Mouse (Mus musculus): ENCODE data around the gene Ubxn4. TPM values are rescaled to one million over a fixed set of nuclear protein-coding genes. Genes with fewer than 3 reads are reported as not detected.
"Not testable (repeated sequence)": the region's sequence is repeated elsewhere in the genome, so short reads cannot be mapped to it uniquely, and the experiment has no call there.

The Ubxn4 gene
- polyA plus RNA-seq (2017; shearing (Covaris generic)), result 10 to 100 TPM; 43.7 to 59.3 TPM

DNA sequence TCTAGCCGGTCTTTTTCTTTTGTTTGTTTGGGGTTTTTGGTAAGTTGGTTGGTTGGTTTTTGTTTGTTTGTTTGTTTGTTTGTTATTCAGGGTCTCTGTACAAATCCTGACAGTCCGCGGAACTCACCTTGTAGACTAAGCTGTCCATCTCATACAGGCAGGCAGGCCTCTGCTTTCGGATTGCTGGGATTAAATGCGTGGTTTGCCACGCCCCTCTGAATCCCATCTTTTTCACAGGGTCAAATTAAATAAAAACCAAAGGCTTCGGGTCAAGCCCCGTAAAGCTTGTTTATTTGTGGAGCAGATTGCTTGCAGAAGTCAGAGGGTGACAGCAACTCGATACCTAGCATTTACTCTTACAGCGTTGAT, at the start of gene Ubxn4:
Gene Ubxn4 (plus strand): TSS at position 338 of the 369 bp plus-strand sequence.
- ATAC-seq, result no peak

- ATAC-seq, result no peak
Observed at GRCm38 (mm10) chr1:128194011-128194410, 49.8 kb upstream of the Ubxn4 start.

- no peak for ATAC-seq
Observed at GRCm38 (mm10) chr1:128197353-128197752, 46.4 kb upstream of the Ubxn4 start.

DNA sequence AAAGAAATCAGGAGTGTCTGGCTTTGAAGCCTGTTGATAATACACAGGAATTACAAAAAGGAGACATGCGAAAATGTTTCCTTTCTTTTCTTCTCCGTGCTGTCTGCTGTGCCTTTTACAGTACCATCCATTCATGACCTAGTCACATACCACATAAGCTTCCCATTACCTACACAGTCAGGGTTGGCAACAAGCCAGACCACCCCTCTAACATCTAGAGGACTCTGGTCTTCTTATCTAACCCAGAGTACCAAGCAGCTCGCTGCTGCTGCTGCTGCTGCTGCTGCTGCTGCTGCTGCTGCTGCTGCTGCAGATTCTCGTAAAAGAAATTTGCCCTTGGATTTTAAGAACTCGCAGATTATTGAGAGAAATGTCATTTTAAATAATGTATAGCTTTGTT, 30.5 kb upstream of the Ubxn4 start:
- ATAC-seq, result no peak

- ATAC-seq, result no peak
Observed at GRCm38 (mm10) chr1:128221886-128222285, 21.9 kb upstream of the Ubxn4 start.

DNA sequence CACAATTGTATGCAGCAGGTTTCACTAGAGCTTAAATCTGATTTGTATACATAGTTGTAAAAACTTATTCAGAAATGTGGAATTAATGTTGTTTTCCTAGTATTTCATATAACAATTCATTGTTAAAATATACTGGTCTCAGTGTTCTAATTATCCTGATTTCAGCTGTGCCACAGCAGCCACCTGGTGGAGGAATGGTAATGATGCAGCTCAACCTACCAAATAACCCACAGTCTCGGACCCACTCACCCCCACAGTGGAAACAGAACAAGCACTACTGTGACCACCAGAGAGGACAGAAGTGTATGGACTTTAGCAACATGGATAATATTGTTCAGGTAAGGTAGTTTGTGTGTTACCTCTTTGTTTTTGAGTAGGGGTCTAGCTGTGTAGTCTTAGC, 20.5 kb upstream of the Ubxn4 start:
- no peak for ATAC-seq

- no peak for ATAC-seq
Observed at GRCm38 (mm10) chr1:128235181-128235580, 8.6 kb upstream of the Ubxn4 start.

DNA sequence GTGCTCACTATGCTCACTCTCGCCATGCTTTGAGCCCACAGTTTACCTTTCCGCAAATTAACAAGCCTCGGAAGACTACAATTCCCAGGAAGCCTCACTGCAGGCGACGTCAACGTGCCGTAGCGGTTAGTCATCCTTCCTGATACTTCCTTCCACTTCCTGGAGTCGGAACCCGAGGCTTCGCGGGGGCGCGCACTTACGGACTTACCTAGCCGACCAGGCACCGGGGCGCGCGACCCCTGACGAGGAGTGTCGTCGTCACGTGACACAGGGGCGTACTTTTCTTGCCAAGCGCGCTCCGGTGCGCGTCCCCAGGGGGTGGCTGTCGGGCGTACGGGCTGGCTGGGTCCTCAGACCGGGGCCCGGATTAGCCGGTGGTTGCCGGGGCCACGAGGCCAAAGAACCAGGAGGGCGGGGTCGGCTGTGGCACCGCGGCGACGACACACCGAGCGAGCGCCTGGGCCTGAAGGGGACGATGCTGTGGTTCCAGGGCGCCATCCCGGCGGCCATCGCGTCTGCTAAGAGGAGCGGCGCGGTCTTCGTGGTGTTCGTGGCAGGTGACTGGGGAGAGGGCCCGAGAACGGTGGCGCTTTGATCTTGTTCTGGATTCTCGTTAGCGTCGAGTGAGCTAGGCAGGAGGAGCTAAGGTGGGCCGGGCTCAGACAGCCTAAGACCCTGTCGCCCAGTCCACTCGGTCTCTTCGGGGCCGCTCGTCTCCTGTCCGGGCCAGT, 397 bp downstream of the Ubxn4 start:
- peak; percentile 94 for ATAC-seq

DNA sequence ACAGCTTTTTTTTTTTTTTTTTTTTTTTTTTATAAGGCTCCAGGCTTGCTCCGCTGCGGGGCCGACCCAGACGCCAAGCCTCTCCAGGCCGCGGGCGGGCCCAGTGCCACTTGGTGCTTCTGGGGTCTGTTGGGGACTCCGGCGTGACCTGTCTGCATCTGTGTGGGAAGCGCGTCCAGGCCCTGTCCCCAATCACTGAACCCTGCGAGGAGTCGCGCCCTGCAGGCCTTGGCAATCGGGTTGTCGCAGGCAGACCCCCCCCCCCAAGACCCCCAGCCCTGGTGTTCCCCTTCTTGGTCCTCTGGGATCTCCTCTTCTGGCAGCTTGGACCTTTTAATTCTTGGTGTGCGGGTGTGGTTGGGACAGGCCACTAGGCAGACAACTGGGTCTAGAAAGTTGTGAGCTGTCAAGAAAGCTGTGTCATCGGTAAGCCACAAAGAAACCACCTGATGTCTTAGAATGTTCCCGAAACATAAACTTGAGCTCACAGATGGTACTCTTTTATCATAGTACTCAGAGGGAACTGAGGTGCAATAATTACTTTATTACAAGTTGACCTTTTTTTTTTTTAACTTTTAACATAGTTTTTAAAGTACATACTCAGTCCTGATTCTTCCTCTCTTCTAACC, 1.1 kb downstream of the Ubxn4 start:
- ATAC-seq, result peak; percentile 30

DNA sequence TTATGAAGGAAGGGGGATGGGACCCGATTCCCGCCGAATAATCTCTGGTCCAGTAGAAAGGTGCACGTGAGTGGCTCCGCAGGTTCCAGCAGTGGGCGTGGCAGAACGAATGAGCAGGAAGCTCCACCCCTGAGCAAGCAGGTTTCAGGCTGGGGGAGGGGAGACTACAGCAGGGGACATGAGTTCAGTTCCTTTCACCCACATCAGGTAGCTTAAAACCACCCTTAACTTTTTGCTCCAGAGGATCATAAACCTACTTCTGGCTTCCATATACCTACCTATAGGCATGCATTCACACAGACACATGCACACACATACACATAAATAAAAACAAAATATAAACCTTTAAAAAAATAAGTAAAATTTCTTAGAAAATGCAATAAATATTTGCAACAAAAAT, 23.3 kb downstream of the Ubxn4 start:
- ATAC-seq, result not testable (repeated sequence)

GRCm38 (mm10) chr1:128270731-128271130, 27.0 kb downstream of the Ubxn4 start:
- ATAC-seq, result no peak

DNA sequence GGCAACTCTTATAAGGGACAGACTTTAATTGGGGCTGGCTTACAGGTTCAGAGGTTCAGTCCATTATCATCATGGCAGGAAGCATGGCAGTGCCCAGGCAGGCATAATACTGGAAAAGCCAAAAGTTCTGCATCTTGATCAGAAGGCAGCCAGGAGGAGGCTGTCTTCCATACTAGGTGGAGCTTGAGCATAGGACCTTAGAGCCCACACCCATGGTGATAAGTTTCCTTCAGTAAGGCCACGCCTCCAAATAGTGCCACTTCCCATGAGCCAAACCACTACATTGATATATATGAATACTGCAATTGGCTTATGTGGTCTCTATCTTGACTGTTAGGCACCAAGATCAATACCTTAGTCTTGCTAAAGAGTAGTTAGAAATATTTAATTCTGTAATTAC, 32.1 kb downstream of the Ubxn4 start:
- ATAC-seq, result no peak

GRCm38 (mm10) chr1:128278563-128278962, 34.8 kb downstream of the Ubxn4 start:
- ATAC-seq, result no peak

GRCm38 (mm10) chr1:128281753-128282152, 38.0 kb downstream of the Ubxn4 start:
- no peak for ATAC-seq

DNA sequence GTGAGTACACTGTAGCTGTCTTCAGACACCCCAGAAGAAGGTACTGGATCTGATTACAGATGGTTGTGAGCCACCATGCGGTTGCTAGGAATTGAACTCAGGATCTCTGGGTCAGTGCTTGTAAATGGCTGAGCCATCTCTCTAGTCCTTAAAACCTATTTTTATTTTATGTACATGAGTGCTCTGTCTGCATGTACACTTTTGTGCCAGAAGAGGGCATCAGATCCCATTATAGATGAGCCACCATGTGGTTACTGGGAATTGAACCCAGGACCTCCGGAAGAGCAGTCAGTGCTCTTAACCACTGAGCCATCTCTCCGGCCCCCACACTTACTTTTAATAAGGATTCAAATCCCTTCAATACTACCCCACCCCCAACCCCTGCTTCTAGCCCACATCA, 39.2 kb downstream of the Ubxn4 start:
- no peak for ATAC-seq

DNA sequence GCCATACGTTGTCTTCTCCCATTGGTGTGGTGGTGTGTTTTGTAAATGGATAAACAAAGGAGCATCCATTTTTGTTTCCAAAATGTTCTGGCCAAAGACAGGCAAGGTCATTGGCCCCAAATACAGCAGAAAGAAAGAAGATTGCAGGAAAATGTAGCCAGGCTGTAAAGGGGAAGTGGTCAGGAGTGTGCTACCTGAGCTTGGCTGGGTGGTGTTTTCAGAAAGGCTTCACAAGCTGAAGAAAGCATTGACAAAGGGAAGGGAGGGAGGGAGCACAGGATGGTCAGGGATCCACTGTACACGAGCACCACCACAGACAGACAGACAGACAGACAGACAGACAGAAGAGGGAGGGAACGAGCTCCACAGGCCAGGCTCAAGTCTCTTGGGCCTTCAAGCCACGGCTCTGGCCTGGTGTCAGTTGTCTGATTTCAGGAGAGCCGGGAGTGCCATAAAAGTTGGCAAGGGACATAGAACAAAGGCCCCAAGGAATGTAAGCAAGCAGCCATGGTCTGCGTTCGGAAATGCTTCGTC, 40.5 kb downstream of the Ubxn4 start:
- ATAC-seq, result no peak

DNA sequence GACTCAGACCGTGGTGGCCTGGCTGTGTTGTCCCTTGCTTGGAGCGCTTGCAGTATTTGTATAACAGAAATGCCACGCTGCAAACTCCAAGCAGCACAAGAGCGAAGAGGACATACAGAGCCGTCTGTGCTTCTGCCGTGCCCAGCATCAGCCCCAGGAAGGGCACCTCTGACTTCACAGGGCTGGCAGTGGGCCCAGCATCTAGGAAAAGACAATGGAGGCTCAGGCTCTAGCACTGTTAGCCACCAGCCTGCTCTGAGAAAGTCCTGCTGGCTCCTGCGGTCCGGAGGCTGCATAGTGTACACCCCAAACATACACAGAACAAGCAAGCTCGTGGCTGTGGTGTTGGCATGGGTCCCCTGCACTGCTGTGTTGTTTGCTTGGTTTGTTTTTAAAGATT, 41.4 kb downstream of the Ubxn4 start:
- no peak for ATAC-seq

- ATAC-seq, result no peak
Observed at GRCm38 (mm10) chr1:128290295-128290694, 46.5 kb downstream of the Ubxn4 start.

DNA sequence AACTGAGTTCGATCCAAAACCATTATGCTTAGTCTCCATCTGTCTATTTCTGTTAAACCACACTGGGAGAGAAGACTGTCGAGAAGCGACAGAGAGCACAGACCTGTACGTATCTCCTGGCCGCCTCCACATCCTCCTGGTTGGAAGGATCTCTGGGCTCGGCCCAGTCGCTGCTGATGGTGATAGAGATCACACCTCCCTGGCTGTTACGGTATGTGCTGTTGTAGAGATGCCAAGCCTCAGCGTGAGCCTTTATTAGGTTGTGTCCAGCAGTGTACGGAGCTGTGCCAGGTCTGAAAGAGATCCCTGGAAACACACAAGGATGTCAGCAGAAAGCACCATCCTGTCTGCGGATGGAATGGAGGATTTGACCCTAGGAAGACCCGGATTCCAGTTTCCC, 49.8 kb downstream of the Ubxn4 start:
- ATAC-seq, result no peak

DNA sequence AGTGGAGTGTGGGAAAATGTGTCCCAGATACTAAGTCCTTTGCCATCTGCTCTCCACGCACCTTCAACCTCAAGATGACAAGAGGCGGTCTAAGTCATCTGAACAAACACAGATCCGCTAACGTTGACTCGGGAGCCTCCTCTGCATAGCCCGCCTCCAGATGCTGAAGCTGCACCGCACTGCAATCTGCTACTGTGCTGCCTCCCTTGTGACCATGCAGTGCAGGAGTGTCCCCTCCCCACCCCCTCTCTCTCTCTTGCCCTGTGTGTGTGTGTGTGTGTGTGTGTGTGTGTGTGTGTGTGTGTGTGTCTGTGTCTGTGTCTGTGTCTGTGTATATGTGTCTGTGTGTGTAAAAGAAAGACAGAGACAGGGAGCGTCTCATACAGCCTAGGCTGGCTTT, 51.5 kb downstream of the Ubxn4 start:
- ATAC-seq, result no peak

DNA sequence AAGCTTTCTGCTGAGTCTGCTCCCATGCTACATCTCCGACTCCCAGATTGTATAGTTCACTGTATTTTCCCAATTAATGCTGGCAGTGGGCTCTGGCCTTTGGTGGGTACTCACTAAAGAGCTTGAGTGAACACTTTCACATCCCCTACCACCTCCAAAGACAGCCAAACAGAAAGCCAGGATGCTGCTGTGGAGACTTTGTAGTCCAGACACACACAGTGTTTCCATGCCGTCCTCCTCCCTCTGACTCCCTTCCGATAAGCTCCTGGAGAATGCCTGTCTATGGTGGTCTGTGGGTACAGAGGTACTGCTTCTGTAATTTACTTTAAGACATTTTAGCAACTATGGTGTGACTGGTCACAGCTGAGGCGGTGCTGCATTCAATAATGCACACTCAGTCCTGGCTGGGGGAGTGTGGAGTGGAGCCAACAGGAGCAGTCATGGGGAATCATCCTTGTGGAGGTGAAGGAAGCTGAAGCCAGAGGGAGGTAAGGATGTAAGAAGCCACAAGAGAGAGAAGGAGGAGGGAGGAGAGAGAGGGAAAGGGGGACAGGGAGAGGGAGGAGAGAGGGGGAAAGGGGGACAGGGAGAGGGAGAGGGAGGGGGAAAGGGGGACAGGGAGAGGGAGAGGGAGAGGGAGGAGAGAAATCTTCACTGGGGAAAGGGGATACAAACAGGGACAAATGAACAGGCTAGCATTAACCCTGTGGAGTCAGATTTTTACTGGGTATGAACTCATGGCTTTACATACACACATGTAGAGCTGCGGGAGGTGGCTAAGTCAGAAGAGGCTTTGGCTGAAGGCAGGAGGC, 52.2 kb downstream of the Ubxn4 start:
- no peak for ATAC-seq

DNA sequence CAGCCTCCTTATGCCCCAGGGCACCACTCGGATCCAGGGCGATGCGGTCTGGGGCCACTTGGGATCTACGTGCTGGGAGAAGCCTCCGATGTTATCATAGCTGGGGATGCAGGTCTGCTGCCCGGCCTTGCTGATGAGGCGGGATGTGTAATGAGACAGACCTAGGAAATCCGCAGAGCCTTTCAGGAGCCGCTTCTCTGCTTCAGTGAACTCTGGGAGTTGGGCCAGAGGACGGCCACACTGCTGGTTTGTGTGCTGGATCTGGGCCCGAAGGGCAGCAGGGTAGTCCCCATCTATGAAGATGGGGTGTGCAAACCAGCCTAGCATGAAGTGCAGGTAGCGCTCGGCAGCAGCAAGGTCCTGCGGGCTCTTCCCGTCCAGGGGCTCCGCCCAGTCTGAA, 60.1 kb downstream of the Ubxn4 start:
- no peak for ATAC-seq

DNA sequence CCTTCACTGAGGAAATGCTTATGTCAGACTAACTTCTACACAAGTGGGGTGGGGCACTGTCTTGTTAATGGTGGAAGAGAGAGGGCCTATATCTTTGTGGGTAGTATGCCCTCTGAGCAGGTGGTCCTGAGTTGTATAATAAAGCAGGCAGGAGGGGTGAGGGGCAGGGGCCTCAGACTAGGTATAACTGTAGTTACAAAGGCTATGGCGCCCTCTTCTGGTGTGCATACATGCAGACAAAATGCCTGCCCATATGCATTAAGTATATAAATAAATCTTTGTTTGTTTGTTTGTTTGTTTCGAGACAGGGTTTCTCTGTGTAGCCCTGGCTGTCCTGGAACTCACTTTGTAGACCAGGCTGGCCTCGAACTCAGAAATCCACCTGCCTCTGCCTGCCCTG, 65.3 kb downstream of the Ubxn4 start:
- ATAC-seq, result no peak

DNA sequence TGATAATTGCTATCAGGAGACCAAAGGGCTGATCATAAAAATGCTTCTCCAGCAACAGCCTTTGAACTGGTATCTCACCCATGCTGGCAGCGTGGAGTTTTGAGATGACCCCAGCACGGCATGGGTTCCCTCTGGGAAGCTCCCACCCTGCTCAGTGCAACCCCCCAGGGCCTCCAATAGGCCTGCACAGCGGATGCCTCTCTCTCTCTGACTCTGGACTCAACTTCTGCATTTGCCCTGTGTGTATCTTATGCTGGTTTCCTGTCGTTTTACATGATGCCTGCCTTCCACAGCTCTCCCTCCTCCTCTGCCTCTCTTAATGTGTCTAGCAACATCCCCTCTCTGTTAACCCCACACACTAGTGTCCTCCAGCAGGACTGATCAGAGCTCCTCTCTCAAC, 70.9 kb downstream of the Ubxn4 start:
- ATAC-seq, result no peak
